Mouse (Mus musculus) macrophage (primary cell): Measurements from ENCODE around the gene Glyr1. TPM values are rescaled to one million over a fixed set of nuclear protein-coding genes. Genes with fewer than 3 reads are reported as not detected.
A peak's percentile ranks its signal among the peaks of the same experiment; 100 is the strongest.

Experiments used
- H3K27ac ChIP-seq: fragments of 350-480 bp; formaldehyde crosslinking; 2 replicates; pipeline ENCODE4 v1.9.0; 2021
- H3K36me3 ChIP-seq: fragments of 350-480 bp; formaldehyde crosslinking; 2 replicates; pipeline ENCODE4 v1.9.0; 2021; ENCODE audit errors: inconsistent target
- H3K4me3 ChIP-seq: fragments of 350-480 bp; formaldehyde crosslinking; 2 replicates; pipeline ENCODE4 v1.9.0; 2021; ENCODE audit errors: inconsistent target
- H3K79me2 ChIP-seq: fragments of 350-480 bp; formaldehyde crosslinking; 2 replicates; pipeline ENCODE4 v1.9.0; 2021; ENCODE audit errors: inconsistent target
- WGBS: methylation state at CpG from one replicate; pipeline ENCODE4 v1.1.7; 2026; ENCODE audit warnings: inconsistent platforms; ENCODE audit not compliant: missing documents; 5-methylcytosine and 5-hydroxymethylcytosine counted together
- polyA plus RNA-seq: library from polyadenylated mRNA; stranded (reverse); fragments of 250-400 nt; gene quantifications from 3 replicates; pipeline ENCODE4 v1.2.4, GENCODE M21; 2018; ENCODE audit warnings: inconsistent platforms

Glyr1 gene
- polyA plus RNA-seq, 1 experiment from 2014 or later: 104 TPM

DNA sequence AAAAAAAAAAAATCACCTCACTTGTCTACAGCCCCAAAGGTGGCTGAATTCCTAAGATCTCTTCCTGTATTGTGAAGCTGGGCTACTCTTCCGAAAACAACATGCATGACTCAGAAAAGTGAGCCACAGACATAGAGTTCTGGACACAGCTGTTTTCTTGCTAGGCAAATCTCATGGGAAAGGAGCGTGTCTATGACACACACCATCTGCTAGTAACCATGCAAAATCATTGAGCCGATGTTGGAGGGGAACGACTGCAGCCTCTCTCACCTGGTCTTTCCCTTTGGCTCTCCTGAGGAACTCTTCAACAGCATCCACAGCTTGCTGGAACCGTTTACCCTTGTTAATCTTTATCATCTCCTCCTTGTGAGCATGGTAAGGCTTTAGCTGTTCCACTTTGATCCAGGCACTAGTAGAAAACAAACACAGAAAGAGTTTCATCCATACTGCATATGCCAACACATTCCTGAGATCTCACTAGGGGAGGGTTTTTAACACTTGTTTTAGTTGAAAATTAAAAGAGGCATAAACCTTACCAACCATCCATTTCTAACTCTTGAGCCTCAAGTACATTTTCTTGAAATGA lies 12.9 kb downstream of the Glyr1 start:
- no peak overlapping the region for H3K4me3 ChIP-seq
- H3K36me3 ChIP-seq: peaks cover 95% of the 10 kb centered on the region
- WGBS: 93% methylated on average over 5 of the region's 5 CpGs
- no peak overlapping the region for H3K27ac ChIP-seq
- peaks cover 26% of the 10 kb centered on the region; the same call in 1 of the 2 replicates for H3K79me2 ChIP-seq

DNA sequence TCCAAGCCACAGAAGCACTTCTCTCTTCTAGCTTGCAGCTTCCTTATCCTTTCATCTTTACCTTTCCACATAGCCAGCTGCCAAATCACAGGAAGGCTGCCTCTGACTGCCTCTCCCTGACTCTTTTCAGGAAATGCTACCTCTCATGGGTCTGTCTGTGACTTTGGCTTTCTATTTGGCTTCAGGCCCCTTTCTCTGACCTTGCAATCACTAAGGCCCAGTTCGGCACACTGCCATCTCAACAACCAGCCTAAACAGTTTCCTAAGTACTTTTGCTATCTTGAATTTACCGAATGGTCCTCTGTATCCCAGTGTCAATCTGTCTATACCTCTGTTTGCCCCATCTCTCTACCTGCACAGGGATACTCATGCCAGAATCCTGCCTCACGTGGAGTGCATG lies 14.1 kb downstream of the Glyr1 start:
- Histone ChIP-seq H3K79me2 (peaks cover 16% of the 10 kb centered on the region; the same call in 1 of the 2 replicates), H3K27ac (no peak overlapping the region), H3K36me3 (peaks cover 95% of the 10 kb centered on the region), H3K4me3 (no peak overlapping the region)
- 98% methylated on average over 3 of the region's 3 CpGs for WGBS

DNA sequence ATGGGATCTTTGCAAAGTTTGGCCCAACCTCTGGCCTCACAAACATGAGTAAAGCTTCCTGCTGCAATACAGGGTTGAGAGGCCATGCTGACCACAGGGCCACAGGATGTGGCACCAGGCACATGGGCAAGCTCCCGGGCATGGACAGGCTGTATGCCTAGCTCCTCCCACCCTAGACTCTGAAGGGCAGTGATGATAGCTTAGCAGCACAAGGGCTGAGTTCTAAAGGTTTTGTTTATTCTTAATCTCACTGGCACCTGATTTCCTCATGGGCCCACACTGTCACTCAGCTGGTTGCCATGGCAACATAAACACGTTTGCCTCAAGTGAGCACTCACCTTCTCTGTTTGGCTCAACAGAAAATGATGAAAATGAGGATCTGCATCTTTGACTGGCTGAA lies 19.8 kb downstream of the Glyr1 start:
- Histone ChIP-seq H3K4me3 (no peak overlapping the region), H3K27ac (no peak overlapping the region), H3K79me2 (no peaks in the 10 kb centered on the region; the same call in 1 of the 2 replicates), H3K36me3 (peaks cover 92% of the 10 kb centered on the region)
- 30% methylated on average over 2 of the region's 2 CpGs for WGBS

- Histone ChIP-seq H3K79me2 (no peaks in the 10 kb centered on the region), H3K4me3 (no peak overlapping the region), H3K27ac (no peak overlapping the region), H3K36me3 (peaks cover 96% of the 10 kb centered on the region)
- 100% methylated on average over 2 of the region's 3 CpGs for WGBS
These were observed 25.6 kb downstream of the Glyr1 start for GRCm38 (mm10) chr16:5024021-5024420.

DNA sequence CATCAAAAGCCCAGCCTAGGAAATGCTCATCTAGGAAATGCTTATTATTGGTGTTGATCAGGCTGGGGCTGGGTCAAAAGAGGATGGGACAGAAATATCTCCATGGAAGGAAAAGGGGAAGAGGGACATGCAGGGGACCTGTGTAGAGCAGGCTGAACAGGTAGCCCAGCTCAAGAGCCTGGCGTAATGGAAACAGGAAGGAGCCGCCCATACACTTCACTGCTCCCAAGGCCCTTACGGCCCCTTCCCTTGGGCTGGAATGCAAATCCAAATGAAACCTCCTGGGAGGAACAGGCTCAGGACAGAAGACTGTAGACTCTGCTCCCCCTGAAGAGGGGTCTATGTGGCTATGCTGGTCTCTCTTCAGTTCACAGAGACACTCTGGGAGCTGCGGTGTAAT lies 35.1 kb downstream of the Glyr1 start:
- Histone ChIP-seq H3K79me2 (no peaks in the 10 kb centered on the region), H3K27ac (no peak overlapping the region), H3K36me3 (peaks cover 47% of the 10 kb centered on the region), H3K4me3 (no peak overlapping the region)
- 88% methylated on average over 4 of the region's 4 CpGs for WGBS

- Histone ChIP-seq H3K36me3 (peaks cover 34% of the 10 kb centered on the region), H3K4me3 (peak within 1 kb of the TSS; percentile 37), H3K79me2 (no peaks in the 10 kb centered on the region), H3K27ac (no peak within 1 kb of the TSS)
- WGBS: under 1% methylated on average over 63 of the region's 63 CpGs
These were observed 36.4 kb downstream of the Glyr1 start, which contains the start of gene Rogdi for GRCm38 (mm10) chr16:5013054-5013838. Gene Rogdi, minus strand, starts transcription at chr16:5013553.

DNA sequence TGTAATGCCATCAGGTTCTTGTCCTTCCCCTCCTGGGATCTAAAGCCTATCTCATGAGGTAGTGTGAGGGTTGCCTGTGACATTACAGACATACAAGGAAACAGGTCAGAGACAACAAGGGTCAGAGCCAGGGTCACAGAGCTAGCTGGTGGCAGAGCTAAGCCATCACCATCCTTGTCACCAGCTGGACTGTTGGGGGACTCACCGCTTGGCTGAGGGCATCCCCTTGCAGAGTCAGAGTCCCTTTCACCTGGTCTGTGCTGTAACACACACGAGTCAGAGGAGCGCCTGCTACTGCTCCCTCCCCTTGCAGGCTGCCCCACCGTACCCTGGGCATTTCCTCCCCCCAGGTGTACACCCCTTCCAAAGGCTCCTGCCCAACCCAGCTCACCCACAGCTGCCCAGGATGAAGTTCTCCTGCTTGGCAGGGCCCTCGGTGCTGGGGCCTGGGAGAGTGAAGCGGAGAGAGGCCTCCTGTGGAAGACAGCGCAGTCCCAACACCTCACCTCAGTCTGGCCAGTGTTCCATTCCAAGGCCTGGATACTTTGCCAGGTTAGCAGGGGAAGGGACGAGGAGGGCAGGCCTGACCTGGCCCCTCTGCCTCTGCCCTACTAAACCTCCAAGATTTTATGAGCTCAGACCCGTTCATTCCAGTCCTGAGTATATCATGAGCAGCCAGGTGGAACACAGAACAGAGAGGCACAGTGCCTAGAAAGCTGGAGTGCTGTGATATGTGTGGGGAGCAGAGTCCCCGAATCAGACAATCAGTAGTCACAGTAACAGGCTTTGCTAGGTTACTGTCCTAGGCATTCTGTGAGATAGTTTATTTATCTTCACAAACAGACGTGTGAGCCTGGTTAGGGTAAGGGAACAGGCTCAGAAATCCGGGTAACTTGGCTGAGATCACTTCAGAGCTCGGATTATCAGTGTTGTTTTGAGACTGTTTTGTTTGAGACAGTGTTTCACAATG lies 37.3 kb downstream of the Glyr1 start:
- H3K79me2 ChIP-seq: no peaks in the 10 kb centered on the region
- no peak overlapping the region for H3K27ac ChIP-seq
- 66% methylated on average over 13 of the region's 13 CpGs for WGBS
- H3K4me3 ChIP-seq: peak overlapping the region; percentile 37; the same call in 1 of the 2 replicates
- H3K36me3 ChIP-seq: peaks cover 25% of the 10 kb centered on the region

GRCm38 (mm10) chr16:5011285-5011684 lies 38.4 kb downstream of the Glyr1 start:
- 20% methylated on average over 6 of the region's 7 CpGs for WGBS
- Histone ChIP-seq H3K79me2 (no peaks in the 10 kb centered on the region), H3K27ac (0 out of 2 replicates have a peak overlapping the region, but pooled peaks have one; percentile 7), H3K4me3 (no peak overlapping the region), H3K36me3 (peaks cover 15% of the 10 kb centered on the region; the same call in 1 of the 2 replicates)

GRCm38 (mm10) chr16:5010371-5010935 lies 39.2 kb downstream of the Glyr1 start:
- Histone ChIP-seq H3K4me3 (no peak overlapping the region), H3K36me3 (peaks cover 7% of the 10 kb centered on the region; the same call in 1 of the 2 replicates), H3K27ac (no peak overlapping the region), H3K79me2 (no peaks in the 10 kb centered on the region)
- WGBS: 96% methylated on average over 10 of the region's 10 CpGs

DNA sequence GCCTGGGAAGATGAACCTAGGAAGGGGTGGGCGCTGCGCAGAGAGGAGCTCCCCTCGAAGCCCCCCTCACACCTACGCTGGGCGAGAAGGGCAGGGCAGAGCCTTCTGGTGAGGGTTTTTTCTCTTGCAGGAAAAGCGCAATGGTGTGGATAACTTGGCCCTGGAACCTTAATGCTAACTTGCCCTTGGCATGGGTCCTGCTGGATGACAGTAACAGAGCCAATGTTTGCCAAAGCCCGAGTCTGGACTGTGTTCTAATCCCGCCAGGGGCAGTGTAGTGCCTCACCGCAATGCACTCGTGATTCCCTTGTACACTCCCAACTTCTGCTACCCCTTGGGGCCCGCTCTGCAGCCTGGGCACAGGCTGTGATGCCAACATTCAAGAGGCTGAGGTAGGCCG lies 41.6 kb downstream of the Glyr1 start:
- WGBS: 95% methylated on average over 12 of the region's 12 CpGs
- Histone ChIP-seq H3K27ac (no peak overlapping the region), H3K79me2 (no peaks in the 10 kb centered on the region), H3K36me3 (no peaks in the 10 kb centered on the region), H3K4me3 (no peak overlapping the region)

DNA sequence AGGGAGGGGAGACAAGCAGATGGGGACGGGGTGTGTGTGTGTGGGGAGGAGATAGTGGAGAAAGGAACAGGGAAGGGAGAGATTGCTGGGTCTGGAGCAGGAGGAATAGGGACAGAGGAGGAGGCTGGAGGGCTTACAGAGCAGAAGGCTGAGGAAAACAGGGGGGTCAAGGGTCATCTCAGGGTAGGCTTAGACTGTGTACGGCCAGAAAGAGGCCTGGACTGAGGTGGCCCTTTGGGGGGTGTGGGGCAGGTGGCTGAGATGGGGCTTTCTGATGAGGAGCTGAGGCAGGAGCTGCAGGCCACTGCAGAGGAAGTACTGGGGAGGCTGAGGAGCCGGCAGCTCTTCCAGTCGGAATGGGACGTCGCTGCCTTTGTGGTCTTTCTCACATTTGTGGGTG lies 42.2 kb downstream of the Glyr1 start:
- H3K4me3 ChIP-seq: no peak overlapping the region
- H3K79me2 ChIP-seq: no peaks in the 10 kb centered on the region
- H3K27ac ChIP-seq: no peak overlapping the region
- 96% methylated on average over 6 of the region's 6 CpGs for WGBS
- H3K36me3 ChIP-seq: no peaks in the 10 kb centered on the region

DNA sequence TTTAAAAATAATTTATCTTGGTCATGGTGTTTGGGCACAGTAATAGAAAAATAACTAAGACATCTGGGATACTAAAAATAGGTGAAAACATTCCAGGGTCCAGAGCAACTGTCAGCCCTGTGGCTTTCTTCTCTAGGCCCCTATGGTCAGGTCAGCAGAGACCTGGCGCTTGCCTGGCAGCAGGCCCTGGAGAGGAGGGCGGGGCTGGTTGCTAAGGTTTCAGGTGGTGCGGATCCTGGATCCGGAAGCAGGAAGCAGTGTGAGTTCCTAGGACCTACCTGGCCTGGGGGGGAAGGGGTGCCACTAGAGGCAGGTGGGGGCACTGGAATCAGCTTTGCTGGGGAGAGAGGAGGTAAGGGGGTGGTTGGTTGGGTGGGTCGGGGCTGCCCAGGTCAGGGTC lies 42.6 kb downstream of the Glyr1 start, which contains the start of gene Smim22:
Gene Smim22, plus strand, starts transcription at position 222 of the 400 bp plus-strand sequence.
- Histone ChIP-seq H3K27ac (no peak within 1 kb of the TSS), H3K36me3 (no peaks in the 10 kb centered on the region)
- 100% methylated on average over 3 of the region's 5 CpGs for WGBS

DNA sequence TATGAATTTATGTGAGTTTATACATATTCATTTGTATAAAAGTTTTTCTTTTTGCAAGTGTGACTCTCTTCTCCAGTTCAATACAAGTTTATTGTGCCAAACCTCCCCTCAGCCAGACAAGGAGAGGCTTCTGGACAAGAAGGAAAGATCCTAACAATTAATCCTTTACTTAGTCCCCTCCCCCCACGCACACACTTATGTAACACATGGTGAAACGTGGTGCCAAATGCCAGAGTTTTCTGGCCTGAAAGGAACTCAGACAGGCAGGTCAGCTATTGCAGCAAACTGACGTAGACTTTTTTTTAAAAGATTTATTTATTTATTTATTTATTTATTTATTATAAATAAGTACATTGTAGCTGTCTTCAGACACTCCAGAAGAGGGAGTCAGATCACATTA lies 49.1 kb downstream of the Glyr1 start:
- Histone ChIP-seq H3K4me3 (no peak overlapping the region), H3K27ac (no peak overlapping the region), H3K79me2 (no peaks in the 10 kb centered on the region), H3K36me3 (no peaks in the 10 kb centered on the region)
- WGBS: 36% methylated on average over 2 of the region's 3 CpGs

More for the DNA sequence above, 42.6 kb downstream of the Glyr1 start, which contains the start of gene Smim22:
- no peaks in the 10 kb centered on the region for H3K79me2 ChIP-seq
- H3K4me3 ChIP-seq: no peak within 1 kb of the TSS

GRCm38 (mm10) chr16:4998984-4999383 lies 50.7 kb downstream of the Glyr1 start:
- 86% methylated on average over 1 of the region's 1 CpGs for WGBS
- no peaks in the 10 kb centered on the region for H3K79me2 ChIP-seq

More at GRCm38 (mm10) chr16:4998984-4999383, 50.7 kb downstream of the Glyr1 start:
- no peaks in the 10 kb centered on the region for H3K36me3 ChIP-seq
- no peak overlapping the region for H3K27ac ChIP-seq
- no peak overlapping the region for H3K4me3 ChIP-seq
